Mouse (Mus musculus) forebrain, embryonic 14.5 days (tissue): ENCODE measurements at regions not wholly inside any gene's neighbourhood (a gene's known extent, or its start where the extent isn't known, plus 50 kb on each side); places are given as distances from the start of the nearest gene placed in this dataset.

Experiments
- ATAC-seq: fragments of 200-750 bp; cut with Nextera tagmentation; 2 replicates; pipeline ENCODE4 v1.8.0; 2017; ENCODE audit warnings: mild to moderate bottlenecking, moderate library complexity
- DNase-seq: peaks from one replicate; pipeline ENCODE4 v3.0.0-alpha.2; 2015; ENCODE audit warnings: low spot score
- H3K27ac ChIP-seq: fragments of 300-500 bp; sonication (generic); 2 replicates; pipeline ENCODE4 v1.5.1; 2014; ENCODE audit warnings: low read depth, mild to moderate bottlenecking, control low read depth, low read length, moderate library complexity
- H3K27me3 ChIP-seq: fragments of 300-500 bp; sonication (generic); replicated peaks from 2 replicates; pipeline ENCODE4 v1.6.1; 2014; ENCODE audit warnings: low read length, control low read depth, mixed read lengths; ENCODE audit not compliant: control insufficient read depth, insufficient read depth
- H3K36me3 ChIP-seq: fragments of 300-500 bp; sonication (generic); 2 replicates; pipeline ENCODE4 v1.6.1; 2014; ENCODE audit warnings: low read length, control low read depth; ENCODE audit not compliant: control insufficient read depth, insufficient read depth
- H3K4me1 ChIP-seq: fragments of 300-500 bp; sonication (generic); 2 replicates; pipeline ENCODE4 v1.6.1; 2014; ENCODE audit warnings: antibody characterized with exemption, low read length, control low read depth; ENCODE audit not compliant: control insufficient read depth, insufficient read depth
- H3K4me2 ChIP-seq: fragments of 300-500 bp; sonication (generic); 2 replicates; pipeline ENCODE4 v1.6.1; 2014; ENCODE audit warnings: mild to moderate bottlenecking, control low read depth, low read length
- H3K4me3 ChIP-seq: fragments of 300-500 bp; sonication (generic); 2 replicates; pipeline ENCODE4 v1.5.1; 2014; ENCODE audit warnings: low read depth, low read length, control low read depth
- H3K9ac ChIP-seq: fragments of 300-500 bp; sonication (generic); 2 replicates; pipeline ENCODE4 v1.6.1; 2014; ENCODE audit warnings: mild to moderate bottlenecking, low read length, control low read depth, moderate library complexity
- H3K9me3 ChIP-seq: fragments of 300-500 bp; sonication (generic); replicated peaks from 2 replicates; pipeline ENCODE4 v1.6.1; 2016; ENCODE audit warnings: low read length, control low read depth, mixed read lengths; ENCODE audit not compliant: control insufficient read depth
- WGBS: fragments of 180-500 bp; shearing (Covaris S2); extraction: QIAGEN DNeasy Blood & Tissue Kit; methylation state at CpG from one replicate; pipeline ENCODE4 v1.1.7; 2014; 5-methylcytosine and 5-hydroxymethylcytosine counted together

- Histone ChIP-seq H3K4me2 (no peak overlapping the region), H3K27me3 (no peaks in the 10 kb centered on the region), H3K4me3 (no peak overlapping the region), H3K36me3 (no peaks in the 10 kb centered on the region), H3K9ac (no peak overlapping the region), H3K9me3 (no peaks in the 10 kb centered on the region), H3K27ac (no peak overlapping the region), H3K4me1 (peaks cover 27% of the 10 kb centered on the region)
- no peak for DNase-seq
- 91% methylated on average over 8 of the region's 8 CpGs for WGBS
- ATAC-seq, result no peak
These were observed 52.8 kb upstream of the Dmrtb1 start for GRCm38 (mm10) chr4:107736866-107737265.

- H3K9ac ChIP-seq, result no peak overlapping the region
- no peak overlapping the region for H3K4me2 ChIP-seq
- no peak overlapping the region for H3K4me3 ChIP-seq
- H3K4me1 ChIP-seq, result peaks cover 20% of the 10 kb centered on the region
- H3K27me3 ChIP-seq, result no peaks in the 10 kb centered on the region
- no peaks in the 10 kb centered on the region for H3K9me3 ChIP-seq
- DNase-seq, result peak; percentile 89
- WGBS, result 4% methylated on average over 6 of the region's 6 CpGs
- ATAC-seq, result peak; percentile 79
- H3K27ac ChIP-seq, result no peak overlapping the region
- no peaks in the 10 kb centered on the region for H3K36me3 ChIP-seq
These were observed 53.9 kb upstream of the Dmrtb1 start for GRCm38 (mm10) chr4:107737907-107738306.

- Histone ChIP-seq H3K4me3 (no peak overlapping the region), H3K9ac (no peak overlapping the region), H3K36me3 (no peaks in the 10 kb centered on the region), H3K9me3 (no peaks in the 10 kb centered on the region), H3K4me2 (no peak overlapping the region), H3K27ac (peak overlapping the region; percentile 88; the same call in 1 of the 2 replicates), H3K27me3 (no peaks in the 10 kb centered on the region), H3K4me1 (peaks cover 17% of the 10 kb centered on the region)
- 86% methylated on average over 9 of the region's 9 CpGs for WGBS
- ATAC-seq (no peak), DNase-seq (no peak)
These were observed 54.7 kb upstream of the Dmrtb1 start for GRCm38 (mm10) chr4:107738776-107739175.

GRCm38 (mm10) chr4:107739789-107740405 lies 55.9 kb upstream of the Dmrtb1 start:
- WGBS, result 35% methylated on average over 6 of the region's 6 CpGs

GRCm38 (mm10) chr4:107743646-107744045 lies 58.4 kb upstream of the Lrp8 start:
- peaks cover 20% of the 10 kb centered on the region for H3K4me1 ChIP-seq
- no peak overlapping the region for H3K27ac ChIP-seq
- H3K4me2 ChIP-seq, result no peak overlapping the region
- H3K4me3 ChIP-seq, result no peak overlapping the region
- H3K27me3 ChIP-seq, result no peaks in the 10 kb centered on the region
- H3K9ac ChIP-seq, result no peak overlapping the region
- DNase-seq (no peak), ATAC-seq (no peak)
- H3K36me3 ChIP-seq, result no peaks in the 10 kb centered on the region
- H3K9me3 ChIP-seq, result no peaks in the 10 kb centered on the region
- 31% methylated on average over 2 of the region's 2 CpGs for WGBS

More at GRCm38 (mm10) chr4:107739789-107740405, 55.9 kb upstream of the Dmrtb1 start:
- Histone ChIP-seq H3K27ac (peak overlapping the region; percentile 88), H3K4me1 (peaks cover 17% of the 10 kb centered on the region), H3K9me3 (no peaks in the 10 kb centered on the region), H3K9ac (no peak overlapping the region; the same call in 1 of the 2 replicates), H3K36me3 (no peaks in the 10 kb centered on the region), H3K4me3 (no peak overlapping the region), H3K27me3 (no peaks in the 10 kb centered on the region), H3K4me2 (no peak overlapping the region)
- peak; percentile 87 for DNase-seq
- peak; percentile 78 for ATAC-seq

GRCm38 (mm10) chr4:107746366-107746765 lies 55.7 kb upstream of the Lrp8 start:
- Histone ChIP-seq H3K4me2 (no peak overlapping the region), H3K27ac (no peak overlapping the region), H3K4me3 (no peak overlapping the region), H3K9me3 (no peaks in the 10 kb centered on the region), H3K36me3 (no peaks in the 10 kb centered on the region), H3K27me3 (no peaks in the 10 kb centered on the region), H3K4me1 (peaks cover 8% of the 10 kb centered on the region), H3K9ac (no peak overlapping the region)
- ATAC-seq, result no peak
- 80% methylated on average over 3 of the region's 3 CpGs for WGBS
- no peak for DNase-seq

- H3K4me2 ChIP-seq, result no peak overlapping the region
- H3K9me3 ChIP-seq, result no peaks in the 10 kb centered on the region
- H3K9ac ChIP-seq, result no peak overlapping the region
- 0 out of 2 replicates have a peak overlapping the region, but pooled peaks have one; percentile 2 for H3K27ac ChIP-seq
- 82% methylated on average over 5 of the region's 5 CpGs for WGBS
- ATAC-seq, result no peak
- H3K27me3 ChIP-seq, result no peaks in the 10 kb centered on the region
- DNase-seq, result no peak
- no peak overlapping the region for H3K4me3 ChIP-seq
- H3K36me3 ChIP-seq, result no peaks in the 10 kb centered on the region
- peaks cover 8% of the 10 kb centered on the region for H3K4me1 ChIP-seq
These were observed 55.1 kb upstream of the Lrp8 start for GRCm38 (mm10) chr4:107746923-107747431.

GRCm38 (mm10) chr4:107747454-107747853 lies 54.6 kb upstream of the Lrp8 start:
- DNase-seq (no peak), ATAC-seq (no peak)
- WGBS, result 89% methylated on average over 9 of the region's 9 CpGs

GRCm38 (mm10) chr4:107747907-107748628 lies 54.0 kb upstream of the Lrp8 start:
- Histone ChIP-seq H3K9me3 (no peaks in the 10 kb centered on the region), H3K36me3 (no peaks in the 10 kb centered on the region), H3K27ac (no peak overlapping the region), H3K4me2 (no peak overlapping the region), H3K9ac (no peak overlapping the region), H3K27me3 (no peaks in the 10 kb centered on the region), H3K4me1 (peaks cover 8% of the 10 kb centered on the region), H3K4me3 (no peak overlapping the region)
- no peak for ATAC-seq
- WGBS, result 81% methylated on average over 13 of the region's 13 CpGs
- DNase-seq, result no peak

More at GRCm38 (mm10) chr4:107747454-107747853, 54.6 kb upstream of the Lrp8 start:
- Histone ChIP-seq H3K4me1 (peaks cover 8% of the 10 kb centered on the region), H3K27ac (no peak overlapping the region), H3K4me3 (no peak overlapping the region), H3K36me3 (no peaks in the 10 kb centered on the region), H3K4me2 (no peak overlapping the region), H3K9ac (no peak overlapping the region), H3K27me3 (no peaks in the 10 kb centered on the region), H3K9me3 (no peaks in the 10 kb centered on the region)
